Mouse (Mus musculus) liver, embryonic 11.5 days (tissue): ENCODE results near the gene Sema3b. TPM values are rescaled to one million over a fixed set of nuclear protein-coding genes. Genes with fewer than 3 reads are reported as not detected.

Experiments used
- ATAC-seq: fragments of 200-750 bp; cut with Nextera tagmentation; replicated peaks from 2 replicates; pipeline ENCODE4 v1.8.0; 2017; ENCODE audit warnings: moderate number of reproducible peaks, mild to moderate bottlenecking, moderate TSS enrichment, moderate library complexity; ENCODE audit not compliant: low FRiP score
- DNase-seq: peaks from one replicate; pipeline ENCODE4 v3.0.0-alpha.2; 2017; ENCODE audit warnings: low spot score
- H3K27ac ChIP-seq: fragments of 300-500 bp; sonication (generic); 2 replicates; pipeline ENCODE4 v1.5.1; 2014; ENCODE audit warnings: mild to moderate bottlenecking, low read depth, low read length, control low read depth
- H3K27me3 ChIP-seq: fragments of 300-500 bp; sonication (generic); replicated peaks from 2 replicates; pipeline ENCODE4 v1.6.1; 2014; ENCODE audit warnings: low read length, mixed read lengths; ENCODE audit not compliant: control insufficient read depth, insufficient read depth
- H3K36me3 ChIP-seq: fragments of 300-500 bp; sonication (generic); 2 replicates; pipeline ENCODE4 v1.6.1; 2014; ENCODE audit warnings: mild to moderate bottlenecking, low read length, moderate library complexity, mixed read lengths; ENCODE audit not compliant: control insufficient read depth, insufficient read depth
- H3K4me1 ChIP-seq: fragments of 300-500 bp; sonication (generic); replicated peaks from 2 replicates; pipeline ENCODE4 v1.6.1; 2014; ENCODE audit warnings: low read length, mixed read lengths; ENCODE audit not compliant: control insufficient read depth, insufficient read depth
- H3K4me2 ChIP-seq: fragments of 300-500 bp; sonication (generic); 2 replicates; pipeline ENCODE4 v1.6.1; 2014; ENCODE audit warnings: mild to moderate bottlenecking, control low read depth, moderate library complexity
- H3K4me3 ChIP-seq: fragments of 300-500 bp; sonication (generic); 2 replicates; pipeline ENCODE4 v1.5.1; 2014; ENCODE audit warnings: low read depth, low read length, control low read depth
- H3K9ac ChIP-seq: fragments of 300-500 bp; sonication (generic); 2 replicates; pipeline ENCODE4 v1.6.1; 2014; ENCODE audit warnings: low read depth, low read length, control low read depth
- H3K9me3 ChIP-seq: fragments of 300-500 bp; sonication (generic); 2 replicates; pipeline ENCODE4 v1.6.1; 2016; ENCODE audit warnings: low read length, inconsistent platforms, mixed read lengths; ENCODE audit not compliant: control insufficient read depth
- WGBS: fragments of 180-500 bp; shearing (Covaris S2); extraction: QIAGEN DNeasy Blood & Tissue Kit; methylation state at CpG from one replicate; pipeline ENCODE4 v1.1.7; 2014; 5-methylcytosine and 5-hydroxymethylcytosine counted together
- polyA plus RNA-seq: library from polyadenylated mRNA; unstranded; fragments of >200 nt; fragmentation: Nextera tagmentation; extraction: Ambion mirVana; gene quantifications from 2 replicates; pipeline ENCODE4 v1.2.1, GENCODE M21; 2014

Sema3b gene
- polyA plus RNA-seq, 1 experiment from 2014 or later, result 0.63 TPM

DNA sequence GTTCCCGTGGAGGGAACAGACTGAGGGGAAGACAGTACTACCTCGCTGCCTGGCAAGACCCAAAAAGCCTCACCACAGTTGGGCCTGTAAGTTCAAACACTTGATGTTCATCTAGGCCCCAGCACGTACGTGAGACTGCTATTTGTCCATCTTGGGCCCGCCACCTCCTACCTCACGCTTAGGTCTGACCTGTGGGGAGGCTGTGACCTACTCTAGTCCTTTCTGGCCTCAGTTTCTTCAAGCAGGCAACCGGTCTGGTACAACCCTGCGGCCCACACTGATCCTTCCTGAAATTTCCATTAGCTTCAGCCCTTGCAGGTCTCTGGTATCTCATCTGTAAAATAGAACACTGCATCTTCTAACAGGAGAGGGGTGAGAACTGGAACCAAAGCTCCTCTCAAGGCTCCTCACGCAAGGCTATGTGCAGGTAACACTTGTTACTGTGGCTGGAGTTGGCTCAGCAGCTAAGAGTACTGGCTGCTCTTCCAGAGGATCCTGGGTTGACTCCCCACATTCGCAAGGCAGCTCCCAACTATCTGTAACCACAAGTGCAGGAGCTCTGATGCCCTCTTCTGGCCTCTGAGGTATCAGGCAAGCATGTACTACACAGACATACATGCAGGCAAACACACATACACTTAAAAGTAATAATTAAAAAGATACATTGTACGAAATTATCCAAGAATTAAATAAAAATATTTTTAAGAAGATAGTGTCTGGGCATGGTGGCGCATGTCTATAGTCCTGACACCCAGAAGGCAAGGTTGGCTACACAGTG lies 16.5 kb upstream of the Sema3b start:
- ATAC-seq (no peak), DNase-seq (no peak)
- WGBS, result 89% methylated on average over 12 of the region's 12 CpGs
- Histone ChIP-seq H3K27ac (no peak overlapping the region; the same call in 1 of the 2 replicates), H3K4me1 (peaks cover 54% of the 10 kb centered on the region), H3K9me3 (no peaks in the 10 kb centered on the region), H3K36me3 (peaks cover 9% of the 10 kb centered on the region; the same call in 1 of the 2 replicates), H3K27me3 (no peaks in the 10 kb centered on the region), H3K9ac (no peak overlapping the region), H3K4me3 (no peak overlapping the region), H3K4me2 (peak overlapping the region; percentile 12; the same call in 1 of the 2 replicates)

DNA sequence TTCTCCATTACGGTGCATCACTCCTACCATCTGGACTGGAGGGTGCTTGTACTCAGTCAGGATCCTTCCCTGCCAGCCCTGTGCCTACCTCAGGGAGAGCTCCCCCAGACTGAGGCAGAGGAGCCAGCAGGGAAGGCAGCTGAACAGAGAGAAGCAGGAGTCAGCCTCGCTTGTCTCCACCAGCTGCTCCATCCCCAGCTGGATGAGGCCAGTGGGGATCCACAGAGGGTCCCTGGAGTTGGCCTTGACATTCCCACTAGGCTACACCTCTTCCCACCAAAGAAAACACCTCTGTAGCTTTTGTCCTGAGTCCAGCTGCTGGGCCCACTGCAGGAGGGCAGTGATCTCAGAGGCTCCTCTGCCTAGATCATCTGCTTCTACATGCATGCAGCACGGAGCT lies 15.9 kb upstream of the Sema3b start:
- peak overlapping the region; percentile 32; the same call in 1 of the 2 replicates for H3K9ac ChIP-seq

DNA sequence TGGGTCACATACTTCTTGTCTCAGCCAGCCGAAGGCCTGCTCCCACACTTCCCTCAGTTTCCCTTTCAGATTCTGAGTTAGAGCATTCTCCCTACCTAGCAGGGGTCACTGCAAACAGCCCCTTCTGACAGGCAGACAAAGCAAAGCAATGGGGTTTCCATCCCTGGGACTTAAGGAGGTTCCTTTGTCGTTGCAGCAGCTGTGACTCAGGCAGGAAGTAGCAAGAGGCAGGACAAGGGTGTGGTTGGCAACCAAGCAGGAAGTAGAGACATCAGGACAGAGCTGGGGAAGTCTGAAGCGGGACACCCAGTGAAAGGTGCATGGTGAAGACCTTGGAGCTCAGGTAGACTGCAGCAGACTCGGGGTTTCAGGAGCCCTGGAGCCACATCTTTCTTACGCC lies 15.5 kb upstream of the Sema3b start:
- Histone ChIP-seq H3K27me3 (no peaks in the 10 kb centered on the region), H3K36me3 (peaks cover 13% of the 10 kb centered on the region; the same call in 1 of the 2 replicates), H3K9me3 (no peaks in the 10 kb centered on the region), H3K4me3 (no peak overlapping the region), H3K4me1 (peaks cover 49% of the 10 kb centered on the region), H3K9ac (peak overlapping the region; percentile 32; the same call in 1 of the 2 replicates), H3K4me2 (peak overlapping the region; percentile 12), H3K27ac (peak overlapping the region; percentile 19; the same call in 1 of the 2 replicates)
- ATAC-seq (no peak), DNase-seq (no peak)
- 63% methylated on average over 5 of the region's 5 CpGs for WGBS

More for the DNA sequence above, 15.9 kb upstream of the Sema3b start:
- H3K4me3 ChIP-seq, result no peak overlapping the region
- no peaks in the 10 kb centered on the region for H3K9me3 ChIP-seq
- no peaks in the 10 kb centered on the region for H3K27me3 ChIP-seq
- DNase-seq (no peak), ATAC-seq (no peak)
- 77% methylated on average over 3 of the region's 3 CpGs for WGBS
- peaks cover 9% of the 10 kb centered on the region; the same call in 1 of the 2 replicates for H3K36me3 ChIP-seq
- H3K4me1 ChIP-seq, result peaks cover 49% of the 10 kb centered on the region
- peak overlapping the region; percentile 12 for H3K4me2 ChIP-seq
- peak overlapping the region; percentile 19; the same call in 1 of the 2 replicates for H3K27ac ChIP-seq

DNA sequence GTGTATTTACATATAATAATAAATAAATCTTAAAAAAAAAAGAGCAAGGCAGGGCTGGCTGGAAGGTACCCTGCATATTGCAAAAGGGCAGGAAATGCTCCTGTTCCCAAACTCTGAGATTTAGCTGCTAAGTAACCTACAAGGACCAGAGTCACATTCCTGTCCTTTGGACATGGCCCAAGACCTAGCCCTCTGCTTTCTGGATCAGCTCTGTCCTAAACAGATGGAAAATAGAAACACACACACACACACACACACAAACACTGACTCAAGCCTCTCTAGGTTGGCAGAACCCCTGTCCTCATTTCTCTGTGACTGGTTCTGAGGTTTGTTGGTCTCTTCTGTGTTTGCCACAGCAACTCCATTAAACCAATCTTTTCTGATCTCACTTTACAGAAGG lies 11.9 kb upstream of the Sema3b start:
- ATAC-seq, result no peak
- Histone ChIP-seq H3K4me1 (peaks cover 24% of the 10 kb centered on the region), H3K27ac (no peak overlapping the region), H3K4me2 (no peak overlapping the region), H3K27me3 (no peaks in the 10 kb centered on the region), H3K9me3 (no peaks in the 10 kb centered on the region), H3K4me3 (no peak overlapping the region), H3K36me3 (peaks cover 24% of the 10 kb centered on the region), H3K9ac (no peak overlapping the region)
- no peak for DNase-seq

DNA sequence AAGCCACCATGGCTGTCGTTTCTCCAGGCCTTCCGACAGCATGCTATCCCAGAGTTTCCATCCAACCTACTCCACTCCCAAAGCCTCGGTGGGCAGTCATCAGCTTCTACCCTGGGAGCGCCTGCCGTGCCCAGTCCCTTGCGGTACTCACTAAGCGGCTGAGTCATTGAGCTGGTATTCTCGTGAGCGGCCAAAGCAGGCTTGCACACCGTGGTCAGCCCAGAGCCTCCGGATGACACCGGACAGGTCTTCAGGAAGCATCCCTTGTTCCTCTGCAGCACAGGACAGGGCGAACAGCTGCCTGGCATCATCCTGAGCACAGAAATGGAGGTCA lies 10.5 kb upstream of the Sema3b start:
- peak overlapping the region; percentile 78 for H3K27ac ChIP-seq
- no peaks in the 10 kb centered on the region for H3K27me3 ChIP-seq
- H3K4me3 ChIP-seq, result no peak overlapping the region
- H3K9me3 ChIP-seq, result no peaks in the 10 kb centered on the region
- 74% methylated on average over 13 of the region's 13 CpGs for WGBS
- peaks cover 35% of the 10 kb centered on the region for H3K36me3 ChIP-seq
- ATAC-seq (no peak), DNase-seq (no peak)
- peak overlapping the region; percentile 7; the same call in 1 of the 2 replicates for H3K9ac ChIP-seq
- peak overlapping the region; percentile 1; the same call in 1 of the 2 replicates for H3K4me2 ChIP-seq
- H3K4me1 ChIP-seq, result peaks cover 16% of the 10 kb centered on the region

DNA sequence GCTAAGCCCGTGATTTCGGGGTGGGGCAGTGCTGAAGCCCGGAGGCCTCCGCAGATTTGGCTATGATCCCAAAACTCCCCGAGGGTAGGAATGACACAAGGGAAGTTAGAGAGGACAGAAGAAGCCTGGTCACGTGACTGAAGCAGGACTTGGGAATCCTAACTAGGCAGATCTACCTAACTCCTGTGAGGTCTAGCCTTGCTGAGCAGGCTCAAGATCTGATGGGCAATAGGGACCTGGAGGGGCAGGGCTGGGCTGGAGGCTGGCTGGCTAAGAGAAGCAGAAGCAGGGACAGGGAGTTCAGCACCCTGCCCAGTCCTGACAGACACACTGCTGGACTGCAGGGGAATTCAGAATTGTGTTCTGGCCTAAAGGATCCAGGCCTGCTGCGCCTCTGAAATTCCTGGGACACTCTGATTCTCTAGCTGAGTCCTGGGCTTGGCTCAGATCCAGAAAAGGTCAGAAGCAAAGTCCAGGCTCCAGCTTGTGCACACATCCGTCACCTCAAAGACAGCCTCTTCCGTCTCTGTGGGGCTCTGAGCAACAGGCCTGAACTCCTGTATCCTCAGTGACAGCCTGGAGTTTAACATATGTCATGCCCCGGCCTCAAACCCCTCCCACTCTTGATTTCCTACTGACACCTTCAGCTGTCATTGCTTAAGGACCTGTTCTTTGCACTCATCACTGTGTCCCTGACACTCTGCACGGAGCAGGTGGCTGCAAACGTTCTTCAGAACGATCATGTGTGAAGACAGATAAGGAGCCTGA lies 9.9 kb upstream of the Sema3b start:
- Histone ChIP-seq H3K36me3 (peaks cover 37% of the 10 kb centered on the region), H3K9me3 (no peaks in the 10 kb centered on the region), H3K9ac (peak overlapping the region; percentile 7; the same call in 1 of the 2 replicates), H3K4me2 (peak overlapping the region; percentile 1; the same call in 1 of the 2 replicates), H3K4me3 (no peak overlapping the region), H3K27me3 (no peaks in the 10 kb centered on the region), H3K27ac (peak overlapping the region; percentile 78), H3K4me1 (peaks cover 12% of the 10 kb centered on the region)
- DNase-seq (no peak), ATAC-seq (peak; percentile 69)
- 63% methylated on average over 13 of the region's 13 CpGs for WGBS

DNA sequence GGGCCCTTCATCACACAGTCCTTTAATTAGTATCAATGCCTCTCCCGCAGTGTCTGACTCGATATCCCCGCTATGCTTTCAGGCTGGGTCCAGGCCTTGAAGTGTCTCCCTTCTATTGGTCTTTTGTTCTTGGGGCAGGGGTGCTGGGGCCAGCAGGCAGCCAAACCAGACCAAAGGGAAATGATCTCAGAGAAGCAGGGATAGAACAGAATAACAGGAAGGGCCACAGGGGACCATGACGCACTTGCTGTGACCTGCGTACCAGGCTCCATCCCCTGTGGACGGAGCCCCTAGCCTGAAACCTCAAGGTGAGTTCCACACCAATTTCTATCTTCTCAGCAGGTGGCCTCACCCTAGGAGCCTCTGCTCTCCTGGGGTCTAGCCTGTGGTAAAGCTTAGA lies 9.1 kb upstream of the Sema3b start:
- H3K27ac ChIP-seq, result 0 out of 2 replicates have a peak overlapping the region, but pooled peaks have one; percentile 42
- H3K4me2 ChIP-seq, result no peak overlapping the region
- DNase-seq (no peak), ATAC-seq (no peak)
- no peak overlapping the region for H3K4me3 ChIP-seq
- peaks cover 37% of the 10 kb centered on the region for H3K36me3 ChIP-seq
- H3K9ac ChIP-seq, result no peak overlapping the region
- WGBS, result 90% methylated on average over 6 of the region's 6 CpGs
- H3K9me3 ChIP-seq, result no peaks in the 10 kb centered on the region
- peaks cover 15% of the 10 kb centered on the region for H3K4me1 ChIP-seq
- no peaks in the 10 kb centered on the region for H3K27me3 ChIP-seq

DNA sequence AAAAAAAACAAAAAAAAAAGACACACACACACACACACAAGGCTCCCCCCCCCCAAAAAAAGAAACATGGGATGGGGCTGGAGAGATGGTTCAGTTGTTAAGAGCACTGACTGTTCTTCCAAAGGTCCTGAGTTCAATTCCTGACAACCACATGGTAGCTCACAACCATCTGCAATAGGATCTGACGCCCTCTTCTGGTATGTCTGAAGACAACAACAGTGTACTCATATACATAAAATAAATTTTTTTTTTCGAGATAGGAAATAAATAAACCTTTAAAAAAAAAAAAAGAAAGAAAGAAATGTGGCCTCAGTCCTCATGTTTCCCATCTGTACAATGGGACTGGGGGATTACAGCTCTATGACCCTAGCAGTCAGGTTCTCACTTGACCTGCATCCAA lies 8.4 kb upstream of the Sema3b start:
- Histone ChIP-seq H3K9me3 (no peaks in the 10 kb centered on the region), H3K4me3 (no peak overlapping the region), H3K36me3 (peaks cover 37% of the 10 kb centered on the region), H3K4me1 (peaks cover 18% of the 10 kb centered on the region), H3K9ac (no peak overlapping the region), H3K4me2 (no peak overlapping the region), H3K27me3 (no peaks in the 10 kb centered on the region), H3K27ac (no peak overlapping the region)
- 77% methylated on average over 2 of the region's 2 CpGs for WGBS
- DNase-seq (no peak), ATAC-seq (no peak)
